Mouse (Mus musculus) liver, embryonic 13.5 days (tissue): ENCODE measurements around the gene Slc11a2. TPM values are rescaled to one million over a fixed set of nuclear protein-coding genes. Genes with fewer than 3 reads are reported as not detected.

Experiments used
- ATAC-seq: fragments of 200-750 bp; cut with Nextera tagmentation; 2 replicates; pipeline ENCODE4 v1.8.0; 2017; ENCODE audit warnings: low read depth, mild to moderate bottlenecking, moderate number of reproducible peaks, moderate library complexity
- DNase-seq: peaks from one replicate; pipeline ENCODE4 v3.0.0; 2022
- H3K27ac ChIP-seq: fragments of 300-500 bp; sonication (generic); 2 replicates; pipeline ENCODE4 v1.5.1; 2015; ENCODE audit warnings: moderate library complexity, mild to moderate bottlenecking, inconsistent platforms
- H3K27me3 ChIP-seq: fragments of 300-500 bp; sonication (generic); 2 replicates; pipeline ENCODE4 v1.6.1; 2015; ENCODE audit warnings: mild to moderate bottlenecking, inconsistent platforms
- H3K36me3 ChIP-seq: fragments of 300-500 bp; sonication (generic); 2 replicates; pipeline ENCODE4 v1.6.1; 2015; ENCODE audit warnings: mild to moderate bottlenecking, inconsistent platforms
- H3K4me1 ChIP-seq: fragments of 300-500 bp; sonication (generic); replicated peaks from 2 replicates; pipeline ENCODE4 v1.6.1; 2015; ENCODE audit warnings: inconsistent platforms
- H3K4me2 ChIP-seq: fragments of 300-500 bp; sonication (generic); 2 replicates; pipeline ENCODE4 v1.6.1; 2015; ENCODE audit warnings: inconsistent platforms, mild to moderate bottlenecking, moderate library complexity
- H3K4me3 ChIP-seq: fragments of 300-500 bp; sonication (generic); replicated peaks from 2 replicates; pipeline ENCODE4 v1.5.1; 2015; ENCODE audit warnings: mild to moderate bottlenecking, inconsistent platforms
- H3K9ac ChIP-seq: fragments of 300-500 bp; sonication (generic); 2 replicates; pipeline ENCODE4 v1.6.1; 2015; ENCODE audit warnings: mild to moderate bottlenecking, inconsistent platforms
- H3K9me3 ChIP-seq: fragments of 300-500 bp; sonication (generic); replicated peaks from 2 replicates; pipeline ENCODE4 v1.6.1; 2016; ENCODE audit warnings: inconsistent platforms
- WGBS: fragments of 180-500 bp; shearing (Covaris S2); methylation state at CpG from one replicate; pipeline ENCODE4 v1.1.7; 2015; ENCODE audit not compliant: insufficient replicate concordance; 5-methylcytosine and 5-hydroxymethylcytosine counted together
- polyA plus RNA-seq: library from polyadenylated mRNA; unstranded; fragments of >200 nt; fragmentation: Nextera tagmentation; extraction: Ambion mirVana; gene quantifications from 2 replicates; pipeline ENCODE4 v1.2.1, GENCODE M21; 2015

The Slc11a2 gene
- 46.8 and 57.1 TPM in 2 replicates for polyA plus RNA-seq

- peak within 1 kb of the TSS; percentile 99 for H3K4me2 ChIP-seq
- peaks cover 39% of the 10 kb centered on the region for H3K4me1 ChIP-seq
- DNase-seq (no peak), ATAC-seq (no peak)
- H3K9me3 ChIP-seq: no peaks in the 10 kb centered on the region
- H3K27ac ChIP-seq: no peak within 1 kb of the TSS
- H3K36me3 ChIP-seq: no peaks in the 10 kb centered on the region
- H3K27me3 ChIP-seq: peaks cover 41% of the 10 kb centered on the region
- peak within 1 kb of the TSS; percentile 99 for H3K4me3 ChIP-seq
- WGBS: 29% methylated on average over 17 of the region's 17 CpGs
- peak within 1 kb of the TSS; percentile 74 for H3K9ac ChIP-seq
These were observed at the start of gene Slc11a2 for GRCm38 (mm10) chr15:100424396-100425122. TSS of gene Slc11a2 (minus strand) at chr15:100425072.

- ATAC-seq: no peak
- H3K27ac ChIP-seq: no peak overlapping the region; the same call in 1 of the 2 replicates
These were observed 49.1 kb upstream of the Slc11a2 start for GRCm38 (mm10) chr15:100473926-100474503.

GRCm38 (mm10) chr15:100470037-100470436 lies 45.2 kb upstream of the Slc11a2 start:
- 41% methylated on average over 10 of the region's 10 CpGs for WGBS
- H3K27ac ChIP-seq: no peak overlapping the region
- peaks cover 36% of the 10 kb centered on the region for H3K4me1 ChIP-seq
- no peak for DNase-seq
- H3K9me3 ChIP-seq: no peaks in the 10 kb centered on the region
- H3K4me2 ChIP-seq: peak overlapping the region; percentile 94
- H3K36me3 ChIP-seq: peaks cover 34% of the 10 kb centered on the region
- H3K4me3 ChIP-seq: peak overlapping the region; percentile 88
- no peaks in the 10 kb centered on the region for H3K27me3 ChIP-seq
- ATAC-seq: no peak
- peak overlapping the region; percentile 80; the same call in 1 of the 2 replicates for H3K9ac ChIP-seq

More at GRCm38 (mm10) chr15:100473926-100474503, 49.1 kb upstream of the Slc11a2 start:
- Histone ChIP-seq H3K36me3 (peaks cover 72% of the 10 kb centered on the region), H3K9ac (no peak overlapping the region), H3K4me1 (peaks cover 19% of the 10 kb centered on the region), H3K4me3 (no peak overlapping the region), H3K4me2 (no peak overlapping the region), H3K9me3 (no peaks in the 10 kb centered on the region), H3K27me3 (no peaks in the 10 kb centered on the region)
- DNase-seq: no peak
- 73% methylated on average over 7 of the region's 7 CpGs for WGBS

- peak overlapping the region; percentile 88 for H3K4me3 ChIP-seq
- ATAC-seq: peak; percentile 35
- H3K27ac ChIP-seq: peak overlapping the region; percentile 83
- H3K4me2 ChIP-seq: peak overlapping the region; percentile 94
- H3K9ac ChIP-seq: peak overlapping the region; percentile 80
- peaks cover 36% of the 10 kb centered on the region for H3K4me1 ChIP-seq
- DNase-seq: no peak
- under 1% methylated on average over 17 of the region's 19 CpGs for WGBS
- no peaks in the 10 kb centered on the region for H3K27me3 ChIP-seq
- H3K9me3 ChIP-seq: no peaks in the 10 kb centered on the region
- H3K36me3 ChIP-seq: peaks cover 27% of the 10 kb centered on the region
These were observed 44.3 kb upstream of the Slc11a2 start for GRCm38 (mm10) chr15:100469189-100469545.

- Histone ChIP-seq H3K27me3 (no peaks in the 10 kb centered on the region), H3K27ac (peak within 1 kb of the TSS; percentile 83), H3K9ac (peak within 1 kb of the TSS; percentile 80), H3K36me3 (peaks cover 22% of the 10 kb centered on the region), H3K4me3 (peak within 1 kb of the TSS; percentile 88), H3K9me3 (no peaks in the 10 kb centered on the region), H3K4me2 (peak within 1 kb of the TSS; percentile 94), H3K4me1 (peaks cover 36% of the 10 kb centered on the region)
- ATAC-seq (peak; percentile 88), DNase-seq (peak; percentile 68)
- 1% methylated on average over 83 of the region's 84 CpGs for WGBS
These were observed 43.7 kb upstream of the Slc11a2 start, which contains the start of gene Letmd1 for GRCm38 (mm10) chr15:100468295-100469188. TSS of gene Letmd1 (plus strand) at chr15:100469023.

- peak overlapping the region; percentile 94 for H3K4me2 ChIP-seq
- DNase-seq: no peak
- no peaks in the 10 kb centered on the region for H3K27me3 ChIP-seq
- peaks cover 36% of the 10 kb centered on the region for H3K4me1 ChIP-seq
- peaks cover 19% of the 10 kb centered on the region for H3K36me3 ChIP-seq
- peak overlapping the region; percentile 7; the same call in 1 of the 2 replicates for H3K9ac ChIP-seq
- 43% methylated on average over 6 of the region's 8 CpGs for WGBS
- H3K27ac ChIP-seq: no peak overlapping the region
- ATAC-seq: no peak
- H3K4me3 ChIP-seq: peak overlapping the region; percentile 88; the same call in 1 of the 2 replicates
- H3K9me3 ChIP-seq: no peaks in the 10 kb centered on the region
These were observed 42.9 kb upstream of the Slc11a2 start for GRCm38 (mm10) chr15:100467738-100468137.

- H3K4me2 ChIP-seq: no peak overlapping the region
- H3K9me3 ChIP-seq: no peaks in the 10 kb centered on the region
- H3K27me3 ChIP-seq: no peaks in the 10 kb centered on the region
- H3K4me3 ChIP-seq: no peak overlapping the region
- ATAC-seq (no peak), DNase-seq (no peak)
- H3K9ac ChIP-seq: no peak overlapping the region
- no peaks in the 10 kb centered on the region for H3K36me3 ChIP-seq
- H3K27ac ChIP-seq: no peak overlapping the region
- 56% methylated on average over 2 of the region's 2 CpGs for WGBS
- peaks cover 50% of the 10 kb centered on the region for H3K4me1 ChIP-seq
These were observed 40.6 kb upstream of the Slc11a2 start for GRCm38 (mm10) chr15:100465432-100465831.

GRCm38 (mm10) chr15:100463712-100464111 lies 38.8 kb upstream of the Slc11a2 start:
- ATAC-seq: no peak
- H3K36me3 ChIP-seq: no peaks in the 10 kb centered on the region
- H3K9ac ChIP-seq: no peak overlapping the region
- 18% methylated on average over 6 of the region's 6 CpGs for WGBS
- H3K4me1 ChIP-seq: peaks cover 41% of the 10 kb centered on the region
- H3K27ac ChIP-seq: no peak overlapping the region
- H3K4me2 ChIP-seq: no peak overlapping the region
- 0 out of 2 replicates have a peak, but pooled peaks cover 5% of the 10 kb centered on the region for H3K27me3 ChIP-seq
- H3K9me3 ChIP-seq: no peaks in the 10 kb centered on the region
- no peak overlapping the region for H3K4me3 ChIP-seq
- peak; percentile 49 for DNase-seq

GRCm38 (mm10) chr15:100462086-100462485 lies 37.2 kb upstream of the Slc11a2 start:
- 74% methylated on average over 5 of the region's 5 CpGs for WGBS
- H3K9ac ChIP-seq: no peak overlapping the region
- peaks cover 39% of the 10 kb centered on the region for H3K4me1 ChIP-seq
- no peaks in the 10 kb centered on the region for H3K36me3 ChIP-seq
- DNase-seq: no peak
- no peak for ATAC-seq
- H3K4me3 ChIP-seq: no peak overlapping the region
- H3K4me2 ChIP-seq: no peak overlapping the region
- 0 out of 2 replicates have a peak, but pooled peaks cover 8% of the 10 kb centered on the region for H3K27me3 ChIP-seq
- no peaks in the 10 kb centered on the region for H3K9me3 ChIP-seq
- H3K27ac ChIP-seq: no peak overlapping the region

- 44% methylated on average over 9 of the region's 9 CpGs for WGBS
- H3K36me3 ChIP-seq: no peaks in the 10 kb centered on the region
These were observed 36.8 kb upstream of the Slc11a2 start for GRCm38 (mm10) chr15:100461646-100462045.

More at GRCm38 (mm10) chr15:100461646-100462045, 36.8 kb upstream of the Slc11a2 start:
- no peak overlapping the region for H3K27ac ChIP-seq
- no peak overlapping the region for H3K9ac ChIP-seq
- no peak for DNase-seq
- 0 out of 2 replicates have a peak, but pooled peaks cover 8% of the 10 kb centered on the region for H3K27me3 ChIP-seq
- peaks cover 39% of the 10 kb centered on the region for H3K4me1 ChIP-seq
- H3K9me3 ChIP-seq: no peaks in the 10 kb centered on the region
- no peak for ATAC-seq
- peak overlapping the region; percentile 62; the same call in 1 of the 2 replicates for H3K4me2 ChIP-seq
- H3K4me3 ChIP-seq: no peak overlapping the region
